28 mouse cellular contexts compared by ENCODE assay signal in the genomic region with DNA sequence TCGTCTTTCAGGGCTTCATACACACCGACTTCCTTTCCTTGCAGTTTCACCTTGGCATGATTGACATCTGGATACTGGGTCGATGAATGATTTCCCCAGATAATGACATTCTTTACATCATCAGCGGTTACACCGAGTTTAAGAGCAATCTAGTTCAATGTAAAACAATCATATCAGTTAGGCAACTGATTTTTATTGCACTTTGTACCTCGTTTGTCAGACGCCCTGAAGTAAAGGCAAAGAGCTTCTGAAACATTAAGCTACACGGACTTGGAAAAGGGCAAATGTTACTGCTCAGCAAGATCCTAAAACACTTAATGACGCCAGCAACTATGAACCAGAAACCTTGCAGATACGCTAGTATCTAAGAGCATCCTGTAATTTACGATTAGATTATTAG. TPM values are rescaled to one million over a fixed set of nuclear protein-coding genes. Genes with fewer than 3 reads are reported as not detected.
"Had no signal": no experiment of that assay in that cellular context is flagged by ENCODE, and none has a peak within 500 bp of the region (broad histone marks: within the 10 kb centered on the region; RNA-seq: fewer than 3 reads in every experiment).

No protein-coding gene starts in this region.

- ATAC-seq: forebrain, embryonic 13.5 days; forebrain, embryonic 14.5 days; forebrain, embryonic 15.5 days; forebrain, embryonic 16.5 days; forebrain, postnatal 0 days had no signal

- H3K4me3 ChIP-seq: embryonic facial prominence, embryonic 10.5 days; embryonic facial prominence, embryonic 12.5 days; embryonic facial prominence, embryonic 13.5 days; embryonic facial prominence, embryonic 15.5 days; erythroblast, embryonic 14.5 days; forebrain, embryonic 10.5 days; forebrain, embryonic 12.5 days; forebrain, embryonic 13.5 days; forebrain, embryonic 15.5 days; gastrocnemius, adult 2 months had no signal

- H3K27ac ChIP-seq: embryonic facial prominence, embryonic 10.5 days; embryonic facial prominence, embryonic 12.5 days; embryonic facial prominence, embryonic 13.5 days; embryonic facial prominence, embryonic 15.5 days; forebrain, embryonic 10.5 days; forebrain, embryonic 12.5 days; forebrain, embryonic 13.5 days; forebrain, embryonic 15.5 days; gastrocnemius, adult 2 months had no signal

- H3K9me3 ChIP-seq: embryonic facial prominence, embryonic 10.5 days; embryonic facial prominence, embryonic 12.5 days; embryonic facial prominence, embryonic 13.5 days; embryonic facial prominence, embryonic 15.5 days; forebrain, embryonic 10.5 days; forebrain, embryonic 12.5 days; forebrain, embryonic 13.5 days; forebrain, embryonic 15.5 days had no signal

- H3K4me2 ChIP-seq: embryonic facial prominence, embryonic 12.5 days; embryonic facial prominence, embryonic 13.5 days; embryonic facial prominence, embryonic 15.5 days; forebrain, embryonic 12.5 days; forebrain, embryonic 13.5 days; forebrain, embryonic 15.5 days had no signal

- H3K27me3 ChIP-seq: embryonic facial prominence, embryonic 12.5 days; embryonic facial prominence, embryonic 13.5 days; embryonic facial prominence, embryonic 15.5 days; forebrain, embryonic 12.5 days; forebrain, embryonic 13.5 days; forebrain, embryonic 15.5 days had no signal

- DNase-seq: cerebellum, adult 18-20 months; cerebellum, adult 2 months; cerebellum, adult 8-10 months; cerebellum, adult 9-10 months; cerebellum, adult 9-11 months; cerebellum, postnatal 10 days; cerebellum, postnatal 14 days; cerebellum, postnatal 25 days; cerebellum, postnatal 36 days; embryo, embryonic 11 days; forebrain, postnatal 0 days; gastrocnemius, adult 2 months; gastrocnemius, postnatal 10 days; gastrocnemius, postnatal 14 days; gastrocnemius, postnatal 25 days; gastrocnemius, postnatal 36 days; heart, adult 11 months had no signal

- H3K4me1 ChIP-seq: embryonic facial prominence, embryonic 10.5 days; embryonic facial prominence, embryonic 12.5 days; embryonic facial prominence, embryonic 13.5 days; embryonic facial prominence, embryonic 15.5 days; forebrain, embryonic 10.5 days; forebrain, embryonic 12.5 days; forebrain, embryonic 13.5 days; forebrain, embryonic 15.5 days had no signal

- H3K9ac ChIP-seq: embryonic facial prominence, embryonic 12.5 days; embryonic facial prominence, embryonic 13.5 days; embryonic facial prominence, embryonic 15.5 days; forebrain, embryonic 12.5 days; forebrain, embryonic 13.5 days; forebrain, embryonic 15.5 days; forebrain, postnatal 0 days had no signal

RNA-seq across cellular contexts. Expression of gene Wdpcp, which starts 12.3 kb away (rescaled TPM):
- polyA plus RNA-seq: erythroblast, embryonic 14.5 days had no signal
